Mouse (Mus musculus): ENCODE measurements at regions not wholly inside any gene's neighbourhood (a gene's known extent, or its start where the extent isn't known, plus 50 kb on each side); places are given as distances from the start of the nearest gene placed in this dataset.

GRCm38 (mm10) chr16:93418246-93418645 is 185.6 kb downstream of the Setd4 start:
- TF ChIP-seq CTCF (IDR thresholded peaks at IDR 0.05; ENCODE audit: control insufficient read depth, insufficient read depth, insufficient replicate concordance, low read depth, low read length) (no peak), POLR2A (IDR thresholded peaks at IDR 0.05; ENCODE audit: control insufficient read depth, low read depth, low read length) (no peak)
